ENCODE assay signal across 16 mouse cellular contexts in genomic region chr4:107683006-107683756, GRCm38 (mm10). TPM values are rescaled to one million over a fixed set of nuclear protein-coding genes. Genes with fewer than 3 reads are reported as not detected.
"Had no signal": no experiment of that assay in that cellular context is flagged by ENCODE, and none has a peak within 500 bp of the region (broad histone marks: within the 10 kb centered on the region; RNA-seq: fewer than 3 reads in every experiment).

No protein-coding gene starts in this region.

- H3K4me2 ChIP-seq: limb, embryonic 15.5 days; liver, embryonic 12.5 days; lung, embryonic 14.5 days; midbrain, embryonic 11.5 days; neural tube, embryonic 13.5 days; stomach, embryonic 15.5 days had no signal

- H3K4me3 ChIP-seq: limb, embryonic 15.5 days; liver, embryonic 12.5 days; neural tube, embryonic 13.5 days; stomach, embryonic 15.5 days had no signal

- ATAC-seq: liver, embryonic 12.5 days; midbrain, embryonic 16.5 days had no signal

- H3K36me3 ChIP-seq: limb, embryonic 15.5 days; liver, embryonic 12.5 days; neural tube, embryonic 13.5 days; stomach, embryonic 15.5 days had no signal

- H3K27me3 ChIP-seq: neural tube, embryonic 13.5 days; stomach, embryonic 15.5 days had no signal

- H3K4me1 ChIP-seq: liver, embryonic 12.5 days; stomach, embryonic 15.5 days had no signal

- H3K9ac ChIP-seq: limb, embryonic 15.5 days; liver, embryonic 12.5 days; lung, embryonic 14.5 days; neural tube, embryonic 13.5 days; stomach, embryonic 15.5 days had no signal

- H3K27ac ChIP-seq: limb, embryonic 15.5 days; liver, embryonic 12.5 days; neural tube, embryonic 13.5 days; stomach, embryonic 15.5 days had no signal

- H3K9me3 ChIP-seq: limb, embryonic 15.5 days; liver, embryonic 12.5 days; neural tube, embryonic 13.5 days; stomach, embryonic 15.5 days had no signal

- DNase-seq: kidney, postnatal 10 days; kidney, postnatal 4 days; left cerebral cortex, postnatal 4 days; lung, embryonic 14.5 days; lung, postnatal 10 days; lung, postnatal 4 days; right cerebral cortex, postnatal 14 days; thymus, postnatal 36 days had no signal

RNA-seq across cellular contexts. Expression of gene Dmrtb1, which starts 0.8 kb away (rescaled TPM):
- polyA plus RNA-seq: kidney, embryonic 14.5 days; liver, embryonic 12.5 days; liver, embryonic 16.5 days; lung, embryonic 14.5 days had no signal
